Mouse (Mus musculus): Measurements from ENCODE around the gene Fabp6. TPM values are rescaled to one million over a fixed set of nuclear protein-coding genes. Genes with fewer than 3 reads are reported as not detected.

Gene Fabp6
- 0.59 and 2.1 TPM in 2 replicates for polyA plus RNA-seq (2015; fragmentation: Nextera tagmentation; extraction: Ambion mirVana)

DNA sequence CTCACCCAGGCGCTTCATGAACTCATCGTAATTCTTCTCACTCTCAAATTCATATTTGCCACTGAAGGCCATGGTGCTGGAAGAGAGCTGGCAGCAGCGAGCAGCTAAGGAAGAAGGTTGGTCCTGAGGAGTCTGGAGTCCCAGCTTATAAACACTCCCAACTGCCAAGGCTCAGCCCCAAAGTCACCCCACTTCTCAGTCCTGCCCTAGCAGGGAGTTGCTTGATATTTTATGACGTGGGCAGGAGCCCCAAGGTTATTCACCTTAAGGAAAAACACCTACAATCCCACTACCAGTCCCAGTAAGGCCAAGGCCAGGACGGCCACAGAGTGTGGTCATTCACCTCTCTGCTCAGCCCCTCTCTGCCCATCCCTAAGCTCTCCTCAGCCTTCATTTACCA is at the start of gene Fabp6:
TSS of gene Fabp6 (minus strand) at position 101 of the 400 bp plus-strand sequence.
- Histone ChIP-seq H3K4me3 (no peak within 1 kb of the TSS), H3K9me3 (no peaks in the 10 kb centered on the region), H3K4me1 (no peaks in the 10 kb centered on the region), H3K36me3 (no peaks in the 10 kb centered on the region), H3K9ac (no peak within 1 kb of the TSS), H3K4me2 (no peak within 1 kb of the TSS), H3K27me3 (no peaks in the 10 kb centered on the region), H3K27ac (no peak within 1 kb of the TSS)
- ATAC-seq (ENCODE audit: insufficient number of reproducible peaks, low FRiP score, low TSS enrichment, low read depth): no peak
- WGBS: 88% methylated on average over 5 of the region's 5 CpGs

- no peaks in the 10 kb centered on the region for H3K27me3 ChIP-seq
- H3K4me2 ChIP-seq: no peak overlapping the region
- H3K9me3 ChIP-seq: no peaks in the 10 kb centered on the region
- no peaks in the 10 kb centered on the region for H3K36me3 ChIP-seq
- no peak overlapping the region for H3K4me3 ChIP-seq
- 90% methylated on average over 3 of the region's 3 CpGs for WGBS
- peaks cover 19% of the 10 kb centered on the region for H3K4me1 ChIP-seq
- no peak overlapping the region for H3K9ac ChIP-seq
- no peak for ATAC-seq (ENCODE audit: insufficient number of reproducible peaks, low FRiP score, low TSS enrichment, low read depth)
- H3K27ac ChIP-seq: no peak overlapping the region
Measured at GRCm38 (mm10) chr11:43645286-43645685, 43.9 kb upstream of the Fabp6 start.

- Histone ChIP-seq H3K4me3 (no peak overlapping the region), H3K9ac (no peak overlapping the region), H3K9me3 (no peaks in the 10 kb centered on the region), H3K36me3 (no peaks in the 10 kb centered on the region), H3K27me3 (no peaks in the 10 kb centered on the region), H3K27ac (peak overlapping the region; percentile 77), H3K4me2 (no peak overlapping the region), H3K4me1 (peaks cover 19% of the 10 kb centered on the region)
- peak; percentile 82 for ATAC-seq (ENCODE audit: insufficient number of reproducible peaks, low FRiP score, low TSS enrichment, low read depth)
- WGBS: 13% methylated on average over 2 of the region's 2 CpGs
Measured at GRCm38 (mm10) chr11:43643180-43643591, 41.8 kb upstream of the Fabp6 start.

- Histone ChIP-seq H3K4me3 (no peak overlapping the region), H3K27me3 (no peaks in the 10 kb centered on the region), H3K36me3 (no peaks in the 10 kb centered on the region), H3K27ac (no peak overlapping the region), H3K4me1 (peaks cover 20% of the 10 kb centered on the region), H3K9me3 (no peaks in the 10 kb centered on the region), H3K4me2 (no peak overlapping the region), H3K9ac (no peak overlapping the region)
- WGBS: 90% methylated on average over 3 of the region's 3 CpGs
- ATAC-seq (ENCODE audit: insufficient number of reproducible peaks, low FRiP score, low TSS enrichment, low read depth): no peak
Measured at GRCm38 (mm10) chr11:43638486-43638885, 37.1 kb upstream of the Fabp6 start.

GRCm38 (mm10) chr11:43636761-43637160 is 35.4 kb upstream of the Fabp6 start:
- Histone ChIP-seq H3K4me1 (peaks cover 12% of the 10 kb centered on the region), H3K4me2 (no peak overlapping the region), H3K9me3 (no peaks in the 10 kb centered on the region), H3K9ac (no peak overlapping the region), H3K4me3 (no peak overlapping the region), H3K27ac (no peak overlapping the region), H3K36me3 (no peaks in the 10 kb centered on the region), H3K27me3 (no peaks in the 10 kb centered on the region)
- ATAC-seq (ENCODE audit: insufficient number of reproducible peaks, low FRiP score, low TSS enrichment, low read depth): no peak
- 65% methylated on average over 4 of the region's 4 CpGs for WGBS

DNA sequence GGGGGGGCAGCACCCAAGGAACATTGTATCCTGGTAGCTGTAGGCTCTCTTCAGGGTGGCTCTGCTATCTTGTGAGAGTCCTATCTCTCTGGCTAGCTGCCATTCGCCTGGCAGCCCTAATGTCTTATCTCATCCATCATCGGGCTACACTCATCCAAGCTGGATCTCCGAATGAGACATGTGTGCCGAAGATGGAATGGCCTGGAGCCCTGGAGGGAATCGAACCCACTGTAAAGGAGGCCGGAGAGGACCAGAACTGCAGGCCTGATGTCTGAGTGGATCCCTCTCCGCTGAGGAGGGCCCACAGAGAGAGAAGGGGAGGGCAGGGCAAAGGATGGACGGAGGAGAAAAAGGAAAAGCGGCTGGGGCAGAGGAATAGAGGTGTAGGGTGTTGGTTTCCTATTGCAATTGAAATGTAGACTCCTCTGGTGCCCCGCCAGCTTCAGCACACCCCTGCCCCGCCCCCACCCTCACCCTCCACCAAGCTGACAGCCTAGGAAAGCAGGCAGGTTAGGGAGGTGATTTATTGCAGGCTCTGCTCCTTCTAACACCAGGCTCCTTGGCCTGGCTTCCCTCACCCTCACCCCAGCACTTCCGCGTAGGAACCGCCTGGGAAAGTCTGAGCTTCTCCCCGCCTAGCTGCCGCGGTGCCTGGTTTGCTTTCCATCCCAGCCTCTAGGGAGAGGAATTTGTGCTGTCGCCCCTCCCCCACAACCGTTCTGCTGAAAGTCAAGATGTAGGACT is 32.5 kb upstream of the Fabp6 start:
- Histone ChIP-seq H3K4me3 (no peak overlapping the region), H3K27ac (peak overlapping the region; percentile 17; the same call in 1 of the 2 replicates), H3K27me3 (no peaks in the 10 kb centered on the region), H3K4me2 (peak overlapping the region; percentile 26), H3K36me3 (no peaks in the 10 kb centered on the region), H3K9ac (no peak overlapping the region), H3K4me1 (peaks cover 12% of the 10 kb centered on the region), H3K9me3 (no peaks in the 10 kb centered on the region)
- peak; percentile 53; the same call in 1 of the 2 replicates for ATAC-seq (ENCODE audit: insufficient number of reproducible peaks, low FRiP score, low TSS enrichment, low read depth)
- 17% methylated on average over 19 of the region's 19 CpGs for WGBS

DNA sequence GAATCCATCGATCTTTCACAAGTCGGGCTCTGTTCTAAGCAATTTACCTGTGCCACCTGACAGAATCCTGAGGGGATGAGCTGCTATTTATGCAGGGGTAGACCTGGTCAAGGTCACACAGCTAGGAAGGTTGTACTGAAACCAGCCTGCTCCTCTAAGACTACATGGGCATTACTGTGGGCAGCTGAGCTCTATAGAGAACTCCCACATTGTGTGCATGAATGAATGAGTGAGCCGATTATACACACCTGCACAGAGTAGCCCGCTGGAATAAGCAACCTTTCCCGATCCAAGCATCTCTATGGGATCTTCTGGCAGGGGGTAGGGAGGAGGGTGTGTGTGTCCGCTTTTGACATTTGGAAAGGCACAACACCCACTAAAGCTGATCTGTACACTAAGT is 31.8 kb upstream of the Fabp6 start:
- Histone ChIP-seq H3K4me1 (peaks cover 12% of the 10 kb centered on the region), H3K9me3 (no peaks in the 10 kb centered on the region), H3K9ac (no peak overlapping the region), H3K36me3 (no peaks in the 10 kb centered on the region), H3K4me3 (no peak overlapping the region), H3K27me3 (no peaks in the 10 kb centered on the region), H3K27ac (no peak overlapping the region), H3K4me2 (no peak overlapping the region)
- 80% methylated on average over 6 of the region's 6 CpGs for WGBS
- ATAC-seq (ENCODE audit: insufficient number of reproducible peaks, low FRiP score, low TSS enrichment, low read depth): no peak

DNA sequence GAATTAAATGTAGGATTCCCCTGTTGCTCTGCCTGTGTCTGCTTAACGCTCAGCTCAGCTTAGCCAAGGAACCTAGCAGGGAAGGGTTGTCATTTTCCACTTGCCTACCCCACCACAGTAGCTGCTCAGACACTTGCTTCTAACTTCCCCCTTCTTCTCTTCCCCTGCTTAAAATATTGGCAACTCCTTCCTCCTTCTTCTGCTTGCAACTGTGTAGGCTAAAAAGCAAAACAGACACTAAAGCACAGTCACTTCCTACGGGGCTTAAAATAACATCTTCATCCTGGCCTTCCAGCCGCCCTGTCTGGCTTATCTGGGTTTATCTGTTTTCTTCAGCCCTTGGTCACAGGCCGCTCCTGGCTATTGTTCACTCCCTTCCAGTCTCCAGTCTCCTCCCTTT is 31.2 kb upstream of the Fabp6 start:
- no peak overlapping the region for H3K4me3 ChIP-seq
- H3K9ac ChIP-seq: no peak overlapping the region
- no peak overlapping the region for H3K4me2 ChIP-seq
- no peak for ATAC-seq (ENCODE audit: insufficient number of reproducible peaks, low FRiP score, low TSS enrichment, low read depth)
- H3K4me1 ChIP-seq: peaks cover 12% of the 10 kb centered on the region
- H3K9me3 ChIP-seq: no peaks in the 10 kb centered on the region
- H3K27me3 ChIP-seq: no peaks in the 10 kb centered on the region
- H3K36me3 ChIP-seq: no peaks in the 10 kb centered on the region
- no peak overlapping the region for H3K27ac ChIP-seq
- 55% methylated on average over 4 of the region's 4 CpGs for WGBS

DNA sequence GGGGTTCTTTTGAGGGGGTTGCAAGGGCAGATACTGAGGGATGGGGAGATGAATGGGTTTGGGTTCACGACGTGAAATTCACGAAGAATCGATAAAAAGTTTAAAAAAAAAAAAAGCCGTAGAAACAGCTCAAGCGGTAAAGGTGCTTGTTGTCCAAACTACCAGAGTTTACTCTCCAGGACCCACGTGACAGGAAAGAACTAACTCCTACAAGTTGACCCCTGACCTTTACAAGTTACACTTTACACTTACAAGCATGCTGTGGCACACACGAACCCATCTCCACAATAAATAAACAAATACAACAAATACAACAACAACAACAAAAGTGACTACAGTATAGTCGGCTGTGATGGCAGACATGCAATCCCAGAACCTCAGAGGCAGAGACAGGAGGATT is 30.3 kb upstream of the Fabp6 start:
- Histone ChIP-seq H3K9ac (no peak overlapping the region), H3K4me2 (no peak overlapping the region), H3K36me3 (no peaks in the 10 kb centered on the region), H3K27ac (no peak overlapping the region), H3K27me3 (no peaks in the 10 kb centered on the region), H3K4me3 (no peak overlapping the region), H3K9me3 (no peaks in the 10 kb centered on the region), H3K4me1 (peaks cover 21% of the 10 kb centered on the region)
- 83% methylated on average over 9 of the region's 9 CpGs for WGBS
- ATAC-seq (ENCODE audit: insufficient number of reproducible peaks, low FRiP score, low TSS enrichment, low read depth): no peak

GRCm38 (mm10) chr11:43626927-43627645 is 25.7 kb upstream of the Fabp6 start:
- H3K27me3 ChIP-seq: no peaks in the 10 kb centered on the region
- H3K27ac ChIP-seq: 0 out of 2 replicates have a peak overlapping the region, but pooled peaks have one; percentile 11
- no peak for ATAC-seq (ENCODE audit: insufficient number of reproducible peaks, low FRiP score, low TSS enrichment, low read depth)
- WGBS: 34% methylated on average over 18 of the region's 18 CpGs
- H3K4me3 ChIP-seq: 0 out of 2 replicates have a peak overlapping the region, but pooled peaks have one; percentile 16
- H3K4me1 ChIP-seq: peaks cover 17% of the 10 kb centered on the region
- H3K4me2 ChIP-seq: peak overlapping the region; percentile 42
- no peaks in the 10 kb centered on the region for H3K9me3 ChIP-seq
- no peaks in the 10 kb centered on the region for H3K36me3 ChIP-seq
- H3K9ac ChIP-seq: no peak overlapping the region

DNA sequence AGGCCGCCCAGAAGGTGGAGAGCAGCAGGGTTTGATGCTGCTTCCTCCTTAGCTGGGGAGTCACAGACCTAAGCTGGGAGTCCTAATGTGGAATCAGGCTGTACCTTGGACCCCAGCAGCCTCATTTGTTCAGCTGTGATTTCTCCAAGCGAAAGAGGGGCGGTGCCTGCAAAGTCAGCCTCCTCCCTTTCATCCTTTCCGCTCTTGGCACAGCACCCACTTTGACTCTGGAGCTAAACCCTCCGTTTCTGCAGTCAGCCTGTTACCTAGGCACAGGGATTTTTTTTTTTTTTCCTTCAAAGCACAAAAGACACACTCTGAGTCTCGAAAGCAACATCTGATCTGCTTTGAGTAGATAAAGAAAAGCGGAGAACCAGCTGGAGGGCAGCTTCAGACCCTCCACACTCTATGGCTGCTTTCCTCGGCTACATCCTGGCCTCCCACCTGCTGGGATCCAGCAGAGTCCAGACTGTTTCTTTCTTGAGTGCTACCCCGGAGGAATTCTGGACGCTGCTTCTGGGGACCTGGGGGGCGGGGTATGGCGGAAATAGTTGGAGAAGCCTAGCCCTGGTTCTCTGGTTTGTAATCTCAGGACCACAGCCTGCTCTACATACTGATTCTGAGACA is 25.1 kb upstream of the Fabp6 start:
- Histone ChIP-seq H3K9ac (no peak overlapping the region), H3K36me3 (no peaks in the 10 kb centered on the region), H3K27ac (0 out of 2 replicates have a peak overlapping the region, but pooled peaks have one; percentile 11), H3K4me3 (peak overlapping the region; percentile 16), H3K9me3 (no peaks in the 10 kb centered on the region), H3K4me2 (peak overlapping the region; percentile 42), H3K4me1 (peaks cover 17% of the 10 kb centered on the region), H3K27me3 (no peaks in the 10 kb centered on the region)
- WGBS: 5% methylated on average over 12 of the region's 12 CpGs
- no peak for ATAC-seq (ENCODE audit: insufficient number of reproducible peaks, low FRiP score, low TSS enrichment, low read depth)

GRCm38 (mm10) chr11:43624341-43624740 is 23.0 kb upstream of the Fabp6 start:
- WGBS: 91% methylated on average over 1 of the region's 1 CpGs

More at GRCm38 (mm10) chr11:43624341-43624740, 23.0 kb upstream of the Fabp6 start:
- H3K27me3 ChIP-seq: no peaks in the 10 kb centered on the region
- no peaks in the 10 kb centered on the region for H3K9me3 ChIP-seq
- no peak overlapping the region for H3K4me2 ChIP-seq
- no peak overlapping the region for H3K9ac ChIP-seq
- peaks cover 17% of the 10 kb centered on the region for H3K4me1 ChIP-seq
- H3K27ac ChIP-seq: no peak overlapping the region
- no peak for ATAC-seq (ENCODE audit: insufficient number of reproducible peaks, low FRiP score, low TSS enrichment, low read depth)
- H3K36me3 ChIP-seq: no peaks in the 10 kb centered on the region
- no peak overlapping the region for H3K4me3 ChIP-seq

All from limb, embryonic 15.5 days (tissue).